Mouse (Mus musculus): ENCODE results near the gene Fam208a.

- TF ChIP-seq CTCF (IDR thresholded peaks at IDR 0.05; ENCODE audit: insufficient read depth, low read length) = no peak
- TF ChIP-seq POLR2A (IDR thresholded peaks at IDR 0.05; ENCODE audit: borderline replicate concordance, extremely low read depth, low read depth, low read length) = no peak
These were observed 44.5 kb upstream of the Fam208a start for GRCm38 (mm10) chr14:27384143-27384542.
